Mouse (Mus musculus) ES-E14 (cell line): Measurements from ENCODE around the gene Rhd.

Source experiments
- CHD2 ChIP-seq: IDR thresholded peaks from 2 replicates; pipeline ENCODE4 v1.6.1; 2014; ENCODE audit warnings: mild to moderate bottlenecking, low read depth, low read length, inconsistent platforms
- HCFC1 ChIP-seq: IDR thresholded peaks from 2 replicates; pipeline ENCODE4 v1.6.1; 2012; ENCODE audit warnings: low read length, inconsistent platforms, borderline replicate concordance; ENCODE audit not compliant: insufficient read depth
- MAFK ChIP-seq: IDR thresholded peaks from 2 replicates; pipeline ENCODE4 v1.6.1; 2014; ENCODE audit warnings: mild to moderate bottlenecking, low read depth, low read length, inconsistent platforms; ENCODE audit not compliant: insufficient read depth
- ZNF384 ChIP-seq: IDR thresholded peaks from 2 replicates; pipeline ENCODE4 v1.6.1; 2012; ENCODE audit warnings: low read depth, low read length, inconsistent platforms

GRCm38 (mm10) chr4:134868490-134868889, 4.2 kb downstream of the Rhd start:
- TF ChIP-seq ZNF384 = no peak
- TF ChIP-seq MAFK = peak; percentile 57; the same call in 1 of the 2 replicates
- TF ChIP-seq HCFC1 = no peak
- no peak for TF ChIP-seq CHD2
